Mouse (Mus musculus) telencephalon, adult 2 months (tissue): ENCODE measurements at regions not wholly inside any gene's neighbourhood (a gene's known extent, or its start where the extent isn't known, plus 50 kb on each side); places are given as distances from the start of the nearest gene placed in this dataset.
"Not testable (repeated sequence)": the region's sequence is repeated elsewhere in the genome, so short reads cannot be mapped to it uniquely, and the experiment has no call there.

ENCODE experiments used
- DNase-seq: peaks from one replicate; pipeline ENCODE4 v3.0.0-alpha.2; 2011; ENCODE audit warnings: low read depth, low spot score

GRCm38 (mm10) chr12:69524337-69525035 is 58.3 kb downstream of the Vcpkmt start:
- no peak for DNase-seq

DNA sequence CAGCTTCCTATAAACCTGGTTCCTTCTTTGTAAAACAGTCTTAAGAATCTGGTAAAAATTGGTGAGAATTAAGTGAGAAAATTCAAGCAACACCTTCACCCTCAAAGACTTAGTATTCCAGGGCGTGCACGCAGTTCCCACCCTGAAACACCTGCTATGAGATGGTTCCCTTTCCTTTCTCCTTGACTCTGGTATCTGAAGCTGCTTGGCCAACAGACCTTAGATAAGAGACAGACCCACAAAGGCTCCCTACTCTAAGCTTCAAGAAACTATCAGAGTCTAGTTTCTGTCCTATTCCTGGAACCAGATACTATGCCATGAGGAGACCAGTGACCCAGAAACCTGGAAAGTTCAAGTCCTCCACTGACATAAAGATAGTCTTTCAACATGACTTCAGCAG is 63.0 kb downstream of the Vcpkmt start:
- DNase-seq: no peak

- DNase-seq: no peak
These were observed 63.8 kb downstream of the Vcpkmt start for GRCm38 (mm10) chr12:69519028-69519427.

DNA sequence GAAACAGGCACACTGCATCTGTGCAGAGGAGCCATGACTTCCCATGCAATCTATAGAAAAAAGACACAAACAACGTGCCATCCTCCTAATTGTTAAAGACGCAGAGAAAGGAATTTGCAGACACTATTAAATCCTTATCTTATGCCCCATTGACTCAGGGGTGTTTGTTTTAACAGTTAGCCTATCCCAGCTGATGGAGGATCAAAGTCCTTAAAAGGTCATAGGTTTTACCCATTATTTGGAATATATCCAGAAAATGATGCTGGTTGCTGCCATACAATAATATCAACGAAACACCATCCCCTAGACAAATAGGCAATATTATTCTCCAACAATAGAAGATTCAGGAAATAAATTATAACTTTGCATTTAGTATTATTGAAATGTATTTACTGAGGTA is 65.2 kb downstream of the Vcpkmt start:
- DNase-seq: no peak

- DNase-seq: no peak
These were observed 66.4 kb downstream of the Vcpkmt start for GRCm38 (mm10) chr12:69516314-69516916.

DNA sequence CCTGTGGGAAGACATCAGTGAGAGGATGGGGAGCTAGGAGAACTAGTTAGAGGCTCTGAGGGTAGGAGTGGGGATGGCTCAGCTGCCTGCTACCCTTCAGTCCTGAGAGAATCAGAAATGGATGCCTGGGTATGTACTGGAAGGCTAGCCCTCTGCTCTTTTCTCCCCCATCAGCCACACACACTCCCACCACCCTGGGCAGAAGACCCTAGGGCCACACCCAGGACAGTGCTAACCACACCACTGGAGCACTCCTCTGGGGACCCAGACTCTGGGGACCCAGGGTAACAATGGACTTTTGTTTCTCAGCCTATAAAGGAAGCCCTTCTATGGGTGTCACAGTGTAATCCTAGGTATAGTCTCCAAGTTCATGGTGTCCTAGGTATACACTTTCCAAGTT is 67.0 kb downstream of the Vcpkmt start:
- no peak for DNase-seq

DNA sequence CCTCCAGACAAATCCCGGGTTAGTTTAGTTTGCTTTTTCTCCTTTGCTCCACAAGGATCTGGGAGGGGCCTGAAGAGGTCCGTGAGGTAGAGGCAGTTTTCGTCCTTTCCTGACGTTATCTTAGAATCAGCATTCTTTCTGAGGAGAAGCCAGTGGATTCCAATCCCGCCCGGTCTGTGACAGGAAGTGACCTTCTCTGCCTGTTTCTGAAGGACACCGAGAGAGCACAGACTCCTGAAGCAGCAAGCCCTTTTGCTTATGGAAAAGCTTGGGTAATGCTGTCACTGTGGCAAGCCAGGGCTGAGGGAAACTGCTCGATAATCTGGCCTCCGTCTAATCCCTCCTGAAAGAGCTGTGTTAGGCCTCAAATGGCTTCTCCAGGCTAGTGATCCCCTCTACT is 67.7 kb downstream of the Vcpkmt start:
- DNase-seq: no peak

GRCm38 (mm10) chr12:69513166-69513565 is 69.7 kb downstream of the Vcpkmt start:
- DNase-seq: no peak

GRCm38 (mm10) chr12:69510736-69511135 is 72.1 kb downstream of the Vcpkmt start:
- no peak for DNase-seq

- DNase-seq: not testable (repeated sequence)
These were observed 73.6 kb downstream of the Vcpkmt start for GRCm38 (mm10) chr12:69509180-69509579.

DNA sequence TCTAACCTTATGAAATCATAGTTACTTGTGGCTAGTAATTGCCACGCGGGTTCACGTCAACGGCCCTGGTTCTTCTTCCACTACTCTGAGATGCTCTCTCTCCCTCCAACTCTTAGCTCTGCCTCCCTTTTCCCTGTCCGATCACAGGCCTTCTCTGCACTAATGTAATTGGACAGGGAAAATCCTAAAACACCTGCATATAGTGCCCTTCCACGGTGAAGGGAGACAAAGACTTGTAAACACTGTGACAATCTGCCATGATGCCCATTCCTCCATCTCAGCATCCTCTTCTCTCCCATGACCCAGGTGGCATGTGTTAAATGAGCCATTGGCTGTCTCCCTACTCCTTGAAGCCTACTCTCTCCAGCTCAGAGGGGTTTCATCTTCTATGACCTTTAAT is 74.9 kb downstream of the Vcpkmt start:
- no peak for DNase-seq

GRCm38 (mm10) chr12:69507333-69507732 is 75.5 kb downstream of the Vcpkmt start:
- no peak for DNase-seq

DNA sequence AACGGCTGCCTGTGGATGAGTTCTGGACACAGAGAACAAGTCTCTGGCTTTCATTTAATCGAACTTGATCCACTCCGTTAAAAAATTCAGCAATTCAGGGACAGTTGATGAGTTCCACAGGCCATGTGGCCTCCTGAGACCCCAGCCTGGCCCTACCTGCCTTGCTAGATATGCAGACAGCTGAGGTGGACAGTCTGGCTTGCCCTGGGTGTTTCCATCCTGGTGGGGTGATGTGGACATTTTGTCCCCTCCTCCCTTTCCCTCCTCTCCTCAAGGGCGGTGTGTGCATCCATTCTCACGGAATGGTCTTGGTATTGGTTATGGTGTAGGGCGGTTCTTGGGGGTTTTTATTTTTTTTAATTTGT is 80.1 kb downstream of the Vcpkmt start:
- no peak for DNase-seq

DNA sequence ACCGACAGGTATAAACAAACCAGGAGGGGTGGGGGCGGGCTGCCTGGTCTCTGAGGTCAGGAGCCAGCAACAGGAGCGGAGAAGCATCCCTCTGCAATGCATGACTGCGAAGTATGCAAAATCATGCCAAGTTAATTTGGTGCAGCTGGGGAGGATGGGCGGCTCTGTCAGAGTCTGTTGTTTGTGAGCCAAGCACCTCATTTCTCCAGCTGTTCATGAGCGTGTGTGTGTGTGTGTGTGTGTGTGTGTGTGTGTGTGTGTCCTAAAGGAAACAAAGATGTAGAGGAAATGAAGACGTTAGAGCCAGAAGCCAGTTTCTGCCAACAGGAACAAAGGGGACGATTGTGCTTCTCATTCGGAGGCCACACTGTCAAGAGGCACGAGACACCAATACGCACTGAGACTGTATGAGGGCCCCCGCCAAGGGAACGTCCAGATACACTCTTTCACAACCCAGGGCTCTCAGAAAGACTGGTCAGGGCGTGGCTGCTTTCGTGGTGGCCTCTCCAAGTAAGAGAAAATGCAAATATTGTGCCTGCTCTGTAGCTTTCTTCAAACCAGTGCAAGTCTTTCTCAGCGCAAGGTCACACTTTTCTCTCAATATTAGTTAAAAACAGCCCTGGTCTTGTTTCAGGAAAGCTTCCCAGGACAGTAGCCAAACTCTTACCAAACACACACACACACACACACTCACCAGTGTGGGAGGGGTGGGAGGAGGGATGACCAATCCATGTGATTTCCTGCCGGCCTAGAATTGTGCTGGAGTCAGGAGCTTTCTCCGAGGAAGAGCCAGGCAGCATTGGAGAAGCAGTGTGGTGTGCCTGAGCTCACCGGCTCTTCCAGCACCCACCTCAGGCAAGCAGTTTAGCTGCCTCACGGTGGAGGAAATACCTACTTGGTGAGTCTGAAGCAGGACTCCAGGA is 80.8 kb downstream of the Vcpkmt start:
- DNase-seq: peak; percentile 58

GRCm38 (mm10) chr12:69501346-69501730 is 81.5 kb downstream of the Vcpkmt start:
- DNase-seq: no peak

DNA sequence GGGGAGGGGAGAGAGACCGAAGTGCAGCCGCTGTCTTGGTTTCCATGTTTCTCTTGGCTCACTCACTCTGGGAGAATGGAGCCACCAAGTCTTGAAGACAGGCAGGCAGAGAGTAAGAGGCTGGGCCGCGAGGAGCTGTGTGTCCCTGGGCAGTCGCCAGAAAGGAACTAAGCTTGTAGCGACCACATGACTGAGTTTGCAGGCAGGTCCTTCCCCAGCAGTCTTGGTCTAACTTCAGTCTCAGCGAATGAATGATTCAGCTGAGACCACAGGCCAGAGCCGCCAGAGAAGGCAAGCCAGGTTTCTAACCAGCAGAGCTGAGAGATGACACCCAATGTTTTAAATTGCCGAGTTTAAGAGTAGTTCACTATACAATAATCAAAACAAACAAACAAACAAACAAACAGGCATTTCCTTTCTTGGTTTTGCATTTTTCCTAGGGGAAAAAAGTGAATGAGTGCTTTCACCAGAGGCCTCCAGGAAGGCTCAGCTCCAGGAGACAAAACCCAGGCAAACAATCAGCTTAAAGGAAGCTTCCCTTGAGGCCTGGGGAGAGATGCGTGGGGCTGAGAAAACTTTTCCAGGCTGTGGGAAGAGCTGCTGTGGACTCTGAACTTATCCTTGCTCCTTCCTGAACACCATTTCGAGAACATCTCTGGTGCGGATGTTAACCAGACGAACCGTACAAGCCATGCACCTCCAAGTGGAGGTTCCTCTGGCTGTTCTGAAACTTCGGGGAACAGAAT is 82.1 kb downstream of the Vcpkmt start:
- no peak for DNase-seq

DNA sequence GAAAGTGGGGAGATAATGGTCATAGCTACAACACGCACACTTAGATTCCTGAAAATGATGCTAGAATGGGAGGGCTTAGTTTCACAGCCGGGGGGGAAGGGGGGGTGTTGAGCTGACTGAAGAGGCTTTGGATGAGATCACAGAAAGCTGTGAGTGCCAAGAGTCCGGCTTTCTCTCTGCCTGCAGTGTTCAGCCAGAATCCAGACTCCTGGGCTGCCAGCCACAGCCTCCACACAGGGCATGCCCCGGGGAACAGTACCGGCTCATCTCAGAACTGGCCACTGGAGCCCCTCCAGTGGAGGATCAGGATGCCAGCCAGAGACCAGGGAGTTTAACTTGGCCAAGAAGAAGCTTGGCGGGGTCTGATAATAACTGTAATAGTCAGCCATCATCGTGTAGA is 85.7 kb downstream of the Vcpkmt start:
- peak; percentile 15 for DNase-seq

DNA sequence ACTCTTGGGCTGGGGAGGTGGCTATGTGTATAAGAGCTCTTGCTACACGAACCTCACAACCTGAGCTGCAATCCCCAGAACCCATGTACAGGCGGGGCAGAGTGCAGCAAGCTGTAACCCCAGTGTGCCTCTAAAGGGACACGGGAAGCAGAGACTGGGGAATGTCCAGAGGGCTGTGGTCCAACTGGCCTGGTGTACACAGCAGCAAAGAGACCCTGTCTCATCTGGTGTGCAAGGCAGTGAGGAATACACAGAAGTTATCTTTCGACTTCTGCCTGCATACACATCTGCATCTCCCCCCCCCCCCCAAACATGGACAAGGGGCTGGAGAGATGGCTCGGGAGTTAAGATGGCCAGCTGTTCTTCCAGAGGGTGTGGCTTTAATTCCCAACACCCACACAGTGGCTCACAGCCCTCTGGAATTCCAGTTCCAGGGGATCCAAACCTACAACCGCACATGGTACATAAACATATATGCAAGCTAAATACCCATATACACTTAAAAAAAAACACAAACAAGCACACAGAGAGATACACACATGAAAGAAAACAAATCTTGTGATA is 86.4 kb downstream of the Vcpkmt start:
- no peak for DNase-seq

DNA sequence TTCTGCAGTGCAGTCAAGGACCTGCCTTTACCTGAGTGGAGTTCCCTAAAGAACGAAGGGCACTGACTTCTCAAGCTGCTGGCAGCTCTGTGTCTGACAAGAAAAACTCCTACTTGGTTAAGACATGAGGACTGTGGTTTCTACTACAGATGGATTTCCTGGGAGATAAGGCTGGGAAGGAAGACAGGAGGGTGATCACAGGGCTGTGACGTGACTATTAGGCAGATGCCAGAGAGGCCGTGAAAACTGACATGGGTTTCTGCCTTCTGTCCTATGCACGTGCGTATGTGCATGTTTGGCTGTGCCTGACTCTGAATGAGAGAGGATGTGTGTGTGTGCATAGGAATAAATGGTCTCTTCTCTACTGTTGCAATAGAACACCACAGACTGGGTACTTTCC is 87.1 kb downstream of the Vcpkmt start:
- DNase-seq: no peak

- DNase-seq: peak; percentile 38
These were observed 88.2 kb downstream of the Vcpkmt start for GRCm38 (mm10) chr12:69494648-69495047.

GRCm38 (mm10) chr12:69489686-69490085 is 93.1 kb downstream of the Vcpkmt start:
- DNase-seq: no peak

DNA sequence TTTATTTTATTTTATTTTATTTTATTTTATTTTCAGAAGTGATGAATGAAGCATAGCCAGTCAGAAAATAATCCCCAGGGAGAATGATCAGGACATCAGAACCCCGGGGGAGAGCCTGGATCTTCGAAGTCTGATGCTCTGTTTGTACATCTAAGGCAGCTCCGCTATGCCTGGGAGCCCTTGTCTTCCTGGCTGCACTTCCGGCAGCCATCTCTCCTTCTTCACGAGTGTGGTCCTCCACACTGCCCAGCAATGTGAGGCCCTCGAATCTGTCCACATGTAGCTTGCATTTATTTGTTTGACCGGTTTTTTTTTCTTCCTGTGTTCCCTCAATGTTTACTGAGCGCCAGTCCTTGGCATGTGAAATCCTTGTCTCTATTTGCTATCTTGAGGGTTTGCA is 95.9 kb downstream of the Vcpkmt start:
- no peak for DNase-seq
